Mouse (Mus musculus) fat pad, adult 2 months (tissue): Measurements from ENCODE around the gene Mt3.
"Not testable (repeated sequence)": the region's sequence is repeated elsewhere in the genome, so short reads cannot be mapped to it uniquely, and the experiment has no call there.

ENCODE experiments used
- DNase-seq: peaks from one replicate; pipeline ENCODE4 v3.0.0-alpha.2; 2011; ENCODE audit warnings: low read depth, low spot score; ENCODE audit errors: extremely low read depth

Gene Mt3

DNA sequence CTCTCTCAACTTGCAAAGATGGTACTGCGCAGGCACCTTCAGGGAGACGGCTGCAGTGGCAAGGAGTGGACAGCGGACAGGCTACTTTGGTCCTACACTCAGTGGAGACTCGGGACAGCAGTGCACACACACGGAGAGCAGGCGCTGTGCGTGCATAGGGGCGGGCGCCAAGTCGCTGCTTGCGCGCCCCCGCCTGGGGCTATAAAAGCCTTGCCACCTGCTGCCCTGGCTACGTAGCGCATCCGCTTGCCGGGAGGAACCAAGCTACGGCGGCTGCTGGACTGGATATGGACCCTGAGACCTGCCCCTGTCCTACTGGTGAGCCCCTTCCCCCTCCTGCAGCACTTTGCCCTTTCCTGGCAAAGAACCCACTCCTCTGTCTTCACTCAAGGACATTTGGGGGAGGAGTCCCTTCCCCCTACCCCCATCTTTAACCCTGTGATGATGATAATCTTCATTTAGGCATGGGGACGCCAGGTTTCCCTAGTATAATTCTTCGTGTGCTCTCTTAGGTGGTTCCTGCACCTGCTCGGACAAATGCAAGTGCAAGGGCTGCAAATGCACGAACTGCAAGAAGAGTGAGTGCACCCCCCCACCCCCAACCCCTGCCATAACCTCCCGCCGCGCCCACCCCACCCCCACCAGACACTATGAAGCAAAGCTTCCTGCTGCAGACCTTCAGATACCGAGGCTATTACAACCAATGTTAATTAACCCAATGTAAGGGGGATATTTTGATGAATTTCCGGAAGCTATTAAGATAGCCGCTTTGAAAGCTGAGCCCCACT, at the start of gene Mt3:
TSS of gene Mt3 (plus strand) at position 95 of the 788 bp plus-strand sequence.
- DNase-seq, result no peak

DNA sequence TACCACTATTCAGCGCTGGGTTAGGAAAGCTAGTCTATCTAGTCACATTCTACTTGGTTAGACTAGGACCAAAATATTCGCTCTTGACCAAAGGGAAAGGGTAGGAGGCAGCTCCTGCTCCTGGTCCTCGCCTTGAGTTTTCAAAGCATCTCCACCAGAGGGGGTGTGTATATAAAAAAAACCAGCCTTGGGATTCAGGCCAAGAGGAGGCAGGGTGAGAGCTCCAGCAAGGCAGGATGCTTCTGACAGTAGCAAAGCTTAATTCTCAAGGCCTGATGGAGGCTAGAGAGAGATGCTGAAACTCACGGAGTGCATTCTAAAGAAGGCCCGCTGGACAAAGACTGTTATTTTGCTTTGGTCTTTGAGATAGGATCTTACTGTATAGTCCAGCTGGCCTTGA, 48.3 kb upstream of the Mt3 start:
- DNase-seq, result no peak

DNA sequence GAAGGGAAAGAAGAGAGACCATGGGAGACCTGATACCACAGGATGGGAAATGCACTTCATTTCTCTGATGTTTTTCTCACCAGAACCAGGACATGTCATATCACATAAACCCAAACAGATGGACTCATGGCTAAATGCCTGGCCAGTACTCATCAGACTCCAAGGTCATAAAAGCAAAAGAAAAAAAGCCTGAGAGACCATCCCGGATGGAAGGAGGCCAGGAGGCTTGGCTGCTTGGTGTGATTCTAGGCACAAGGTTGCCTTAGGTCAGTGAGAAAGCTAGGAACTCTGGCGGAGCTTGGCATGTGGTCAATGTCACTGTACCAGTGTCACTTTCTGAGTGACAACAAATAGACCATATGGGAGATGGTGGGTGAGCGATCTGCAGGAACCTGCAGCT, 44.5 kb upstream of the Mt3 start:
- DNase-seq, result no peak

DNA sequence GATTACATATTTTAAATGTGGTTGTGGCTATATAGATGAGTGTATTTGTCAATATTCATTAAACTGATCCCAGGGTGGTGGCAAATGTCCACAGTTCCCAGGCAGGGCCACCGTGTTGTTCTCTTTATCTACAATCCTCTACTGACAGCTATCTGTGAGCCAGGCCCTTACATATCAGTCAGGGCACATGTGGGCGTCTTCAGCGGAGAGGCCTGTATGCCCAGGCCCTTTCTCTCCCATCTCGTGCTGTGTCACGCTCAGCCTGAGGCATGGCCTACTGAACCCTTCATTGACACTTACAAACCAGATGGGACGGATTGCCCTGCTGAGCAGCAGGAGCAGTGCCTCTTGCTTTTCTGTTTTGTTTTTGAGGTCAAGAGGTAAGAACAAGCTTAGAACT, 43.0 kb upstream of the Mt3 start:
- DNase-seq, result no peak

DNA sequence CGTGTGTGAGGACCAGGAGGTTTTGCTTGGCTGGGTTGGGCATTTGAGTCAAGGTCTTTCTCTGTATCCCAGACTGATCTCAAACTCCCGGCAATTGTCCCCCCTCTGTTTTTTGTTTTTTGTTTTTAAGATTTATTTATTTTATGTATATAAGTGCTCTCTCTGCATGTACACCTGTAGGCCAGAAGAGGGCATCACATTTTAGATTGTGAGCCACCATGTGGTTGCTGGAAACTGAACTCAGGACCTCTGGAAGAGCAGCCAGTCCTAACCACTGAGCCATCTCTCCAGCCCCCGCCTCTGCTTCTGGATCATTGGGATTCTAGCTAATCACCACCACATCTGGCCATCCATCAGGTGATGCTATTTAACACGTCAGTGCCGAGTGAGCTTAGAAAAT, 42.6 kb upstream of the Mt3 start:
- DNase-seq, result no peak

DNA sequence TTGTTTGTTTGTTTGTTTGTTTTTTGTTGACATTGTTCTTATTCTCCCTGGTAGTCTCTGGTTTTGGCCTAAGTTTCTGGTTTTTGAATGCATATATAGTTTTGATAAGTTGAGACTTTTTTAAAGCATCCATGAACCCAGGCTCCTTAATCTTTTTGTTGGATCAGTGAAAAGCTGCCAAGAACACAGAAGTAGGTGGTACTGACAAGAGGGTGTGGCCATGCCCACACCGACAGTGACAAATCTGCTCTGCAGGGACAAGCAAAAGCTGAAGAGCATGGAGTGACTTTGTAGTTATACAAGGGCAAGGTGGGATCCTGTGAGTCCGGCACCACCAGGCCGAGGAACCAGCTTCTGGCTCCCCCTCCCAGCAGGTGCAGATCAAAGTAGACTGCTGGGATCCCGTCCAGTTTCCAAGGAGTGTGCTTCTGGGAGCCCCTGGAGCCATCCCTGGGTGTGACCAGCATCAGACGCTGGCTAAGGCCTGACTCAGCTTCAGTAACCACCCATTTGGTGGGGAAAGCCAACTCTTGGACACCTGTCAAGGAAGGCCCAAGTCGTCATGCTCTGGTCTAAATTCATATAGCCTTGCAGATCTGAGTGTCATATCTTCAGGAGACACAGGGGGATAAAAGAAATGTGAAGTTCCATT, 41.8 kb upstream of the Mt3 start:
- no peak for DNase-seq

DNA sequence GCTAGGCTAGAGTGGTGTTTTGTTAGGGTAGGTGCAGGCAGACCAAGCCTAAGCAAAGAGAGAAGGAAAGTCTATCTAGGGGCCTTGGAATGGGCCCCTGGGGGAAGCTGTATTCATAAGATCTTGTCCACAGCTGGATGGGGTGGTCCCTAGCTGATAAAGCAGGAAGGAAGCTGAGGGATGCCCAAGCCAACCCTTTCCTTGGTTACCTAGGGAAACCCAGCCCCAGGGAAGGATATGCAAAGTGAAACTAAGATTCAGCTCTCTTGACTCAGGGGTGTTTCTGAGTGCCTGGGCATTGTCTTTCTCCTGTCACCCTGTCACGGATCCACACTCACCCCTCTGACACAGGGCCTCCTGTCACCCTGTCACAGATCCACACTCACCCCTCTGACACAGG, 39.0 kb upstream of the Mt3 start:
- DNase-seq, result no peak

DNA sequence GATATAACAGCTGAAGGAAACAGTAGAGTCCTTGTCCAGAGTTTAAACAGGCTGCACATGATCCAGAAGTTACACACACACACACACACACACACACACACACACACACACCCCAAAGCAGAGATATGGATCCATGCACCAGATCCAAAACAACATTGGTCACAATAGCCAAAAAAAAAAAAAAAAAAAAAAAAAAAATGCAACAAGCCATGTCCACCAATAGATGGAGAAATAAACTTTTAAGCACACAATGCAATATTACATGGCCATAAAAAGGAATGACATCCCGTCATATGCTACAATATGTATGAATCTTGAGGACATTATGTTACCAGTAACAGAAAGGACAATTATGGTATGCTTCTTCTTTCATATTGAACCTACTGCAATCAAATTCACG, 38.4 kb upstream of the Mt3 start:
- no peak for DNase-seq

DNA sequence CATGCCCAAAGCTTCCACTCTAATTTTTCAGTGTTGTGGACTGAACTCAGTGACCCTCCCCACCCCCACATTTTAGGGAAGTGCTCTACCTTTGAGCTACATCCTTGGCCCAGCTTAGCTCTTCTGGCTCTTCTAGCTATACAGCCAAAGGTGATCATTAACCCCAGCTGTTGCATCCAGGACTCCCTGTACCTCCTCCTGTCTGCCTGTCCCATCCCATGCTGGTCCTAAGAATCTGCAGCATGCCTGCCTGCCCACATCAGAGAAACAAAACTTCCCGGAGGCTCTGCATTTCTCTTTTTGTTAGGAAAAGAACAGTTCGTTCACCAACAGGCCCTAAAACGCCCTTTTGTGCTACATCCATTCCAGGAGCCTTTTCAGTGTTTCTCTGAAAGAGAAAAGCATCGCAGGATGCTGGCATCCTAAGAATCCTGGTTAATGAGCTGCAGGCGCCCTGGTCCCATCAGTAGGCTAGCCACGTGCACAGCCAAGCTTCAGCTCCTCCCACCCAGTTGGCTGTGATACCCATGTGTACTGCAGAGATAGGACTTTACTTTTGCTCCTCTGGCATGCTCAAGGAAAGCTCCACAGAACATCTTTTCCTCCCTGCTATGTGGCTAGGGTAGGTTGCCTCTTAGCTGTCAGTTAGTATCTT, 33.5 kb upstream of the Mt3 start:
- no peak for DNase-seq

DNA sequence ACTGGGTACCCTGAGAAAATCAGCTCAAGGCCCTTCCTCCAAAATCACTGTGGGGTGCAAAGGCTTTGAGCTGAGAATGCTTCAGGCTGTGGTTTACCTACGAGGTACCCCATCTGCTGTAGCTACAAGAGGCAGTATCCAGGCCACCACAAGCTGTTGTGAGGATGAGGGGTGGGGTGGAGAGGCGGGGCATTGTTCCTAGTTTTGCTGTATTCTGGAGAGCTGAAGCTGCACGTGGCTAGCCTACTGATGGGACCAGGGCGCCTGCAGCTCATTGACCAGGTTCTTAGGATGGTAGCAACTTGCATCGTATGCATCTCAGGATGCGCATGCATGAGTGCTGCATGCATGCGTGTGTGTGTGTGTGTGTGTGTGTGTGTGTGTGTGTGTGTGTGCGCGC, 30.8 kb upstream of the Mt3 start:
- no peak for DNase-seq

DNA sequence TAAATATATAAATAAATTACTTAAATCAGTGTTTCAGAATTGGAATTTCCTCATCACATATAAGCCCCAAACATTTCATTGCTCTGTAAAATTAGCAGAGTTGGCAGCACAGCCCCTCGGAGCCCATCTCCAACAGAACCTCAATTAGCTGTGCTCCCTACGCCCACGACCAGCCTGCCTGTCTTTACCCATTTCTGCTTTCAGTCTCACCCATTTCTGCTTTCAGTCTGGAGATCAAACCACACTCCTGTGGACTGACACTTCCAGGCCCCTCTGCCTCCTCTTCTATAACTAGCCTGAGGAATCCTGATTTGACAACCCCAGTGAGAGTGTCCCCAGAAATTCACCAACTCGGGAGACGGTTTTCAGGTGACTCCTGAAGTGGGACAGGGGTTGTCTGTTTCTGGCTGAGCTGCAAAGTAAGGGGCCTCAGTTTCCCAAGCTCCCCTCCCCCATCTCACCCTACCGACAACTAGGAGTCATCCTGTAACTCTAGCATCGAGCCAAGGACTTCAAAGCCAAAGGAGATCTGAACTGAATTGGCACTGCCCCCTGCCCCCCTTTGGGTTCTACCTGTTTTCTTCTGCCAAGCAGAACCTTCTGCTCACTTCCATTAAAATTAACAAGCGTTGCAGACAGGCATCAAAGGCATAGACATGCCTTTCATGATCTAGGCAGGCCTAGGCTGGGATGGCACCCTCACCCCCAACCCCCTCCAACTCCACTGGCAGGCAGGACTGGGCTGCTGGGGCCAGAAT, 29.5 kb upstream of the Mt3 start:
- DNase-seq, result no peak

DNA sequence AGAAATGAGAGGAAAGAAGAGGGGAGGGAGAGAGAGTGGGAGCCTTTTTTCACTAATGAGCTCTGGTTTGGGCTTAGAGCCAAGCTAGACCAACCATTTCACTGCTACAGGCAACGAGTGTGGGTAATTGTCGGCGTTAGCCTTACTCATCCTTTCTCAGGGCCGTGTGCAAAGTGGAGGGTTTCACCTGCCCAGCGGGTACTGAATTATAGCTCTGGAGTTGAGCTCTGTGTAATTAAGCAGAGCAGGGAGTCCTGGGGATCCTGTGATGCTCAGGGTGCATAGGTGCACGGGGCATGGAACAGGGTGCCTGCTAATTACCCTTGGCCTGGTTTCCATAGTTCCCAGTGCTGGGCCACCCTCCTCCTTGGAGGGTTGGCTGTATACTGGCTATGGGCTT, 24.7 kb upstream of the Mt3 start:
- no peak for DNase-seq

DNA sequence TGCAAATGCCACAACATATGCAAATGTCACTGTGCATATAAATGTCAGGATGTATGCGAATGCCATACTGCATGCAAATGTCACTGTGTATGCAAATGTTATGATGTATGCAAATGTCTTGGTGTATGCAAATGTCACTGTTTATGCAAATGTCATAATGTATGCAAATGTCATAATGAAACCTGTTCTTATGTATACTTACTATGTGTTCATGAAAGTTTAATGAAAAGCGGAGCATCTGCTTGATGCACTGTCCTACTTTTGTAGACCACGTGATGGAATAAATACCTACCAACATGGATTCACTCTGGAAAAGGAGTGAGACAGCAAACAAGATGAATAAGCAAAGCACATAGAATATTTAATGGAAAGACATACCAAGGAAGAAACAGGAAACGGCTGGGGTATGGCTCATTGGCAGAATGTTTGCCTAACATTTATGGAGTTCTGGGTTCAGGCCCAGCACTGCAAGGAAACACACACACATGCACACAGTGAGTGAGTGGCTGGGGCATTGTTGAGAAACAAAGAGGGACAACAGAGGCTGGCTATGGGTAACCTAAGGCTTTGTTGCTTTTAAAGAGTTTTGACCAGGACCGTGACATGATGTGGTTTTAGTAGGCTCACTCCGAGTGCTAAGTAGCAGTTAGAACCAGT, 23.1 kb upstream of the Mt3 start:
- DNase-seq, result no peak

DNA sequence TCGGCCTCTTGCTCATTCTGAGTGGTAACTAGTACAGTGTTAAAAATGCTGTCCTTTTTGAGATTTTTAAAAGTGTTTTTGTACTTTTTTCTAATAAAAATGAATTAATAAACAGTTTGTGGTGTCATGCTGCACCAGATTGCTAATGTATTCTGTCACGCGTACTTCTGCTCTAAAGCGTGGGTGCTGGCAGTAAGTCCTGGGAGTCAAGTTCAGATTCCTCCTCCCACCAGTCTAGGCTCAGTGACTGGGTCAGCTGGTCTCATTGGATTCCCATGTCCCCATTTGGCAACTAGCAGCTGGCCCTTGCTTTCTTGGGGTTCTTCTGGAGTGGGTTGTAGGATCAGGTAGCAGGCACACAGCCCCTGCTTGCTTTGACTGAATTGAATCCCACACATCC, 22.3 kb upstream of the Mt3 start:
- no peak for DNase-seq

DNA sequence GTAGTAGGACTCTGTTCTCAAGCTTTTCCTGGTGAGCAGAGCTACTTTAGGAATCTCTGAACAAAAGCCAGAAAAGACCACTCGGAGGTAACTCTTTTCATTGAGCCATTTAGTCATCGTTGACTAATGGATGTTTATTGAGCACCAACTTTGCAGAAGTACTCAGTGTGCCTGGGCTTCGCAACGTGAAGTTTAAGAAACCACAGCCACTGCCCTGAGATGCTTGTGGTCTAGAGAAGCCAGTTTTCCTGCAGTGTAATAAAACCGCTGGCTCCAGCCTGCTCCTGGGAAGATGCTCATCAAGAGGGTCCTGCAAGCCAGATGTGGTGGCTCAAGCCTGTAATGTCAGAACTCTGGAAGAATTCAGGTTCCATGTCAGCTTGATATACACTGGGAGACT, 20.3 kb upstream of the Mt3 start:
- DNase-seq, result no peak

DNA sequence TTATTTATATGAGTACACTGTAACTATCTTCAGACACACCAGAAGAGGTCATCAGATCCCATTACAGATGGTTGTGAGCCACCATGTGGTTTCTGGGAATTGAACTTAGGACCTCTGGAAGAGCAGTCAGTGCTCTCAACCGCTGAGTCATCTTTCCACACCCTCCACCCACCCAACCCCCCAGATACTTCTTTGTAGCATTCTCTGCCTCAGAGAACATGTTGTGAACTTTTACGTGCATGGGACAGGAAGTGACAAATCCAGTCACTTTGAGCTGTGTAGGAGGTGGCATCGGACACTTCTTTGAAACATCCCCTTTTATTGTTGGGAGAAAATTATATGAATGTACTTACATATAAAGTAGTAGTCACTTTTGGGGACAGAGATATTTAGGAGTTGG, 17.8 kb upstream of the Mt3 start:
- not testable (repeated sequence) for DNase-seq

DNA sequence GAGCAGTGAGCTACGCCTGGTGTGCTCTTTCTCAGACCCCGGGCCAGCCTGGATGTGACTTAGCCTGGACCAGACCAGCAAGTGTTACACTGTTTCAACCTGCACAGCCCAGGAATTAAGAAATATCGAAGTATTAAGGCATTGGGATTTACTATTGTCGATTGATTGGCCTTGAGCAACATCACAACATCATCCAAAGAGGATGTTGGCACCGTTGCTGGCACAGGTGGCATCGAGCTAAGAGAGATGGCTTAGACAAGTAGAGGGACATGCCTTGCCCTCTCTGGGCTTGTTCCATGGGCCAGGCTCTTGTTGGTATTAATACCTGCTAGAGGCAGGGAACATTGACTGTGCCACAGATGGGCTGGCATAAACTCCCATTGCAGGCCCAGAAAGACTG, 16.9 kb upstream of the Mt3 start:
- peak; percentile 85 for DNase-seq

DNA sequence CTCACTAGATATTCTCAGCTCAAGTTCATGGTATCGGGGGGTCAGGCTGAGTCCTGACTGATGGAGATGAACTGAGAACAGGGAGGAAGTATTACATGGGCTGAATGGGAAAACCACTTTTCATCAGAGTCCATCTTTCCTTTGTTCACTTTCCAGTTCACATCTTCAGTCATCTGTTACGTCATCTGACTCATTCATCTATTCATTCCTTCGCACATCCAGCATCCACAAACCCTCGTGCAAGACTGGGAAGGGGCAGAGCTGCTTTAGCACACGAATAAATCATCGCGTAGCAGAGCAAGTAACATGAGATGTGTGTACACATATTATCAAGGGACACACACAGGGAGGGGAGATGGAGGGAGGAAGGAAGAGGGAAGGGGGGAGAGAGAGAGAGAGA, 16.2 kb upstream of the Mt3 start:
- no peak for DNase-seq

DNA sequence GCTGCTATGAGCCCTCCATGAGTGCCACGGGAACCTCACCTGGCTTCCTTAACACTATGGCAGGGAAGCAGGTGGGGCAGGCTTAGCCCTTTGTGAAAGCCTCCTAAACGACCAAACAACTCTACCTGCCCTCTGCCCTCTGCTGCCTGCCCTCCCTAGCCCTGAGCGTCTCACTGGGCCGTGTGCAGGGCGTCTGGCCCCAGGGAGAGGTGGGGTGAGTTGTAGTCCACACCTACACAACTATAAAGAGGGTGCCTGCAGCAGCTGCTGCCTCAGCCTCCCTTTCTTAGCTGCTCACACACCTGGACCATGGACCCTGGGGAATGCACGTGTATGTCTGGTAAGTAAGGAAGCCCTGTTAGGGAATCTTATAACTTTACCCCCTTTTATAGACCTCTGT, 15.5 kb upstream of the Mt3 start, which contains the start of gene Mt4:
TSS of gene Mt4 (plus strand) at position 265 of the 400 bp plus-strand sequence.
- no peak for DNase-seq

DNA sequence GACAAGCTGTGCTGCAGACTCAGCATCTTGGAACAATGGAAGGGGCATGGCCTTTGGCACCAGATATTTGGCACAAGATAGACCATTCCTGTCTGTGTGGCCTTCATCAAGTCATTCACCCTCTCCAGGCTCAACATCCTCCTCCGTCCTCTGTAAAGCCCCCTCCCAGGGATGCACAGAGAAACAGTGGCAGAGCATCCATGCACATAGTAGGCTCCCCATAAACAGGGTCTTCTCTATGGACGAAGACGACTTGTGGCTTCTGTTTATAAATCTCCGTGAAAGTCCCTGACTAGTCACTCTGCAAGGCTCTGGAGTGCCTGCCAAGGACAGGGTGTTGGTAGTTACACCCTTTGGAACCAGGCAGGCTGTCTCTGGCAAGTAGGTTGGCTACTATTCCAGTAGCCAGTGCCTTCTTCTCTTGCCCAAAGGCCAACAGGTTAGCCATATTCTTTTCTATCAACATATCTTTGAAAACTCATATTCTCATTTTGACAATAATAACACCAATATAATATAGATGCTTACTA, 12.1 kb upstream of the Mt3 start:
- DNase-seq, result no peak

DNA sequence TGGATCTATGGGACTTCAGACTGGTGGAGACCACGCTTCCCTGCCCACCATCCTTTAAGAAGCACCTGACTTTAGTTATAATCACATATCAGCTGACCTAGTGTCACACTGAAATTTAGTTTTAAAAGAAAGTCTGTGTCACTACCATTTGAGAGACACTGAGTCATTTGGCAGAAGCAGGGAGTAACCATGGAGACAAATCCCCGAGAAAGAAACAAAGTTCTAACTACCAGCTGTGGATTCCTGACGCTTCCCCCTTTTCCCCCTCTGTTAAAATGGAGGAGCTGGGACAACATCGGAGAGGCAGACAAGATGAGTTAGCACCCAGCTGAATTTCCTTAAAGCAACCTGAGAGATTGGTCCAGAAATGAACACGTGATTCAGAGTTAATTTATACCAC, 4.2 kb upstream of the Mt3 start:
- DNase-seq, result no peak
